Mouse (Mus musculus) erythroblast, embryonic 14.5 days (primary cell): ENCODE data around the gene Tshz2.

Experiments
- GATA1 ChIP-seq: IDR thresholded peaks from 2 replicates; pipeline ENCODE4 v1.6.1; 2012; ENCODE audit warnings: low read length, inconsistent platforms, mixed read lengths
- TAL1 ChIP-seq: IDR thresholded peaks from 3 replicates; pipeline ENCODE4 v1.6.1; 2012; ENCODE audit warnings: low read length, inconsistent platforms, mixed read lengths

- TF ChIP-seq GATA1 = no peak
- no peak for TF ChIP-seq TAL1
Observed at GRCm38 (mm10) chr2:169641547-169641946, 8.7 kb downstream of the Tshz2 start.
